In genomic region chr8:123476911-123477736, GRCm38 (mm10) we compare ENCODE assay signal across 8 mouse cellular contexts. TPM values are rescaled to one million over a fixed set of nuclear protein-coding genes. Genes with fewer than 3 reads are reported as not detected.
A peak's percentile ranks its signal among the peaks of the same experiment; 100 is the strongest.
DNase-seq lines count a peak whose midpoint lies in the region; ATAC-seq and TF ChIP-seq lines count a peak whose summit lies in the region.

No protein-coding gene starts in this region.

- TF ChIP-seq CTCF in heart, postnatal 0 days (IDR thresholded peaks at IDR 0.05; ENCODE audit: low read depth): no peak
- no peak for TF ChIP-seq CTCF in liver, embryonic 14.5 days (IDR thresholded peaks at IDR 0.05; ENCODE audit: low read depth)

- TF ChIP-seq EP300 in heart, postnatal 0 days (IDR thresholded peaks at IDR 0.05; ENCODE audit: low read depth): no peak
- no peak for TF ChIP-seq EP300 in liver, embryonic 14.5 days (IDR thresholded peaks at IDR 0.05; ENCODE audit: low read depth)

- 10% methylated on average over 34 of the region's 34 CpGs for WGBS in heart, postnatal 0 days
- 9% methylated on average over 34 of the region's 34 CpGs for WGBS in liver, embryonic 14.5 days (ENCODE audit: insufficient replicate concordance)
- WGBS in neural tube, embryonic 13.5 days: 7% methylated on average over 34 of the region's 34 CpGs

- H3K4me2 ChIP-seq in heart, postnatal 0 days (ENCODE audit: low read depth, low read length): peak overlapping the region; percentile 77
- H3K4me2 ChIP-seq in liver, embryonic 14.5 days (ENCODE audit: low read depth): peak overlapping the region; percentile 79
- peak overlapping the region; percentile 69 for H3K4me2 ChIP-seq in neural tube, embryonic 13.5 days

- ATAC-seq in cerebellum, adult (ENCODE audit: insufficient number of reproducible peaks, low FRiP score, low TSS enrichment): 0 out of 2 replicates have a peak, but pooled peaks have one; percentile 23
- ATAC-seq in heart, postnatal 0 days (ENCODE audit: insufficient read depth, low read depth): peak; percentile 21
- ATAC-seq in liver, embryonic 14.5 days (ENCODE audit: insufficient read depth): peak; percentile 22; the same call in 1 of the 2 replicates
- peak; percentile 46; the same call in 1 of the 2 replicates for ATAC-seq in neural tube, embryonic 13.5 days (ENCODE audit: low read depth)
- ATAC-seq in monocyte, adult 5-6 weeks (replicated peaks; ENCODE audit: insufficient number of reproducible peaks, low FRiP score, low TSS enrichment, poor library complexity, severe bottlenecking): no peak

- H3K9me3 ChIP-seq in heart, postnatal 0 days (replicated peaks; ENCODE audit: control insufficient read depth, low read length): no peaks in the 10 kb centered on the region
- no peaks in the 10 kb centered on the region for H3K9me3 ChIP-seq in liver, embryonic 14.5 days (ENCODE audit: control insufficient read depth, low read length)
- no peaks in the 10 kb centered on the region for H3K9me3 ChIP-seq in neural tube, embryonic 13.5 days

- H3K4me3 ChIP-seq in heart, postnatal 0 days (ENCODE audit: low read depth, low read length): peak overlapping the region; percentile 81
- peak overlapping the region; percentile 78 to 85 for H3K4me3 ChIP-seq in liver, embryonic 14.5 days (ENCODE audit: insufficient read depth in 1 of 2, low read depth in 2 of 2, low read length in 2 of 2)
- peak overlapping the region; percentile 77 for H3K4me3 ChIP-seq in neural tube, embryonic 13.5 days

- peak overlapping the region; percentile 79; the same call in 1 of the 2 replicates for H3K27ac ChIP-seq in heart, postnatal 0 days (ENCODE audit: low read depth)
- peak overlapping the region; percentile 50 for H3K27ac ChIP-seq in liver, embryonic 14.5 days
- H3K27ac ChIP-seq in neural tube, embryonic 13.5 days (replicated peaks): peak overlapping the region; percentile 96

- H3K9ac ChIP-seq in heart, postnatal 0 days (replicated peaks; ENCODE audit: low read depth, low read length): peak overlapping the region; percentile 63
- peak overlapping the region; percentile 80 for H3K9ac ChIP-seq in liver, embryonic 14.5 days (replicated peaks)
- H3K9ac ChIP-seq in neural tube, embryonic 13.5 days: peak overlapping the region; percentile 81

- no peak for DNase-seq in cerebellum, adult 9-10 months
- DNase-seq in 3134 (ENCODE audit: extremely low read depth, insufficient read length, low spot score): peak; percentile 45
- DNase-seq in cerebellum, postnatal 14 days: peak; percentile 30 to 39
- DNase-seq in heart, postnatal 0 days (ENCODE audit: low spot score): no peak
- DNase-seq in liver, embryonic 14.5 days (ENCODE audit: low read depth in 3 of 3, low spot score in 3 of 3): peak in 2 of 3 experiments; percentile 10 to 24

- peaks cover 18% of the 10 kb centered on the region for H3K36me3 ChIP-seq in heart, postnatal 0 days (replicated peaks; ENCODE audit: control insufficient read depth, insufficient read depth, low read length)
- peaks cover 7% of the 10 kb centered on the region for H3K36me3 ChIP-seq in liver, embryonic 14.5 days (replicated peaks; ENCODE audit: control insufficient read depth, insufficient read depth, low read depth)
- H3K36me3 ChIP-seq in neural tube, embryonic 13.5 days: peaks cover 21% of the 10 kb centered on the region

- no peaks in the 10 kb centered on the region for H3K27me3 ChIP-seq in heart, postnatal 0 days (ENCODE audit: control insufficient read depth, insufficient read depth, low read length)
- no peaks in the 10 kb centered on the region for H3K27me3 ChIP-seq in liver, embryonic 14.5 days (ENCODE audit: control insufficient read depth, insufficient read depth, low read length)
- H3K27me3 ChIP-seq in neural tube, embryonic 13.5 days: no peaks in the 10 kb centered on the region; the same call in 1 of the 2 replicates

- peaks cover 12% of the 10 kb centered on the region for H3K4me1 ChIP-seq in heart, postnatal 0 days (ENCODE audit: control insufficient read depth, insufficient read depth)
- H3K4me1 ChIP-seq in liver, embryonic 14.5 days (replicated peaks; ENCODE audit: control insufficient read depth in 2 of 2, insufficient read depth in 2 of 2, low read length in 1 of 2): peaks cover 15 to 21% of the 10 kb centered on the region in 2 experiments
- H3K4me1 ChIP-seq in neural tube, embryonic 13.5 days (replicated peaks): peaks cover 22% of the 10 kb centered on the region

RNA-seq across cellular contexts. Expression of gene Afg3l1, which starts 0.6 kb away (rescaled TPM):
- total RNA-seq in heart, postnatal 0 days (2014; rRNA removed; ENCODE audit: low replicate concordance): 16.7 and 31.6 TPM in 2 replicates
- polyA plus RNA-seq in heart, postnatal 0 days (2015; fragmentation: Nextera tagmentation; extraction: Ambion mirVana): 39.9 and 41.2 TPM in 2 replicates
- polyA plus RNA-seq in liver, embryonic 14.5 days (2012; rRNA removed): 11.0 and 12.6 TPM in 2 replicates
- 13.4 and 13.5 TPM in 2 replicates for polyA plus RNA-seq in liver, embryonic 14.5 days (2014; fragmentation: Nextera tagmentation; extraction: Ambion mirVana)
- polyA plus RNA-seq in neural tube, embryonic 13.5 days (2015; fragmentation: Nextera tagmentation; extraction: Ambion mirVana): 50.8 and 54.0 TPM in 2 replicates
- 11.3 to 24.6 TPM (median 14.3 TPM) in 3 replicates for total RNA-seq in monocyte, adult 5-6 weeks (2017)

RNA-seq across cellular contexts. Expression of gene Dbndd1, which starts 38.1 kb away (rescaled TPM):
- total RNA-seq in heart, postnatal 0 days (2014; rRNA removed; ENCODE audit: low replicate concordance): 0.73 TPM in 1 of 2 replicates, not detected in the other
- polyA plus RNA-seq in heart, postnatal 0 days (2015; fragmentation: Nextera tagmentation; extraction: Ambion mirVana): 0.18 and 0.38 TPM in 2 replicates
- polyA plus RNA-seq in liver, embryonic 14.5 days (2012; rRNA removed): 0.03 and 0.15 TPM in 2 replicates
- 0.15 TPM in 1 of 2 replicates, not detected in the other for polyA plus RNA-seq in liver, embryonic 14.5 days (2014; fragmentation: Nextera tagmentation; extraction: Ambion mirVana)
- 68.6 and 84.2 TPM in 2 replicates for polyA plus RNA-seq in neural tube, embryonic 13.5 days (2015; fragmentation: Nextera tagmentation; extraction: Ambion mirVana)
- 0.64 TPM in 1 of 3 replicates, not detected in the others for total RNA-seq in monocyte, adult 5-6 weeks (2017)

RNA-seq across cellular contexts. Expression of gene Gas8, which starts 41.5 kb away (rescaled TPM):
- total RNA-seq in heart, postnatal 0 days (2014; rRNA removed; ENCODE audit: low replicate concordance): 0.76 and 1.8 TPM in 2 replicates
- polyA plus RNA-seq in heart, postnatal 0 days (2015; fragmentation: Nextera tagmentation; extraction: Ambion mirVana): 7.1 and 7.7 TPM in 2 replicates
- 1.8 and 3.4 TPM in 2 replicates for polyA plus RNA-seq in liver, embryonic 14.5 days (2012; rRNA removed)
- 2.3 and 3.5 TPM in 2 replicates for polyA plus RNA-seq in liver, embryonic 14.5 days (2014; fragmentation: Nextera tagmentation; extraction: Ambion mirVana)
- 41.1 and 45.8 TPM in 2 replicates for polyA plus RNA-seq in neural tube, embryonic 13.5 days (2015; fragmentation: Nextera tagmentation; extraction: Ambion mirVana)
- 4.2 to 6.7 TPM (median 5.1 TPM) in 3 replicates for total RNA-seq in monocyte, adult 5-6 weeks (2017)

RNA-seq across cellular contexts. Expression of gene Def8, which starts 53.8 kb away (rescaled TPM):
- 35.6 and 91.5 TPM in 2 replicates for total RNA-seq in heart, postnatal 0 days (2014; rRNA removed; ENCODE audit: low replicate concordance)
- polyA plus RNA-seq in heart, postnatal 0 days (2015; fragmentation: Nextera tagmentation; extraction: Ambion mirVana): 28.3 and 30.9 TPM in 2 replicates
- 7.1 and 8.0 TPM in 2 replicates for polyA plus RNA-seq in liver, embryonic 14.5 days (2012; rRNA removed)
- 10.5 and 12.6 TPM in 2 replicates for polyA plus RNA-seq in liver, embryonic 14.5 days (2014; fragmentation: Nextera tagmentation; extraction: Ambion mirVana)
- 43.3 and 44.5 TPM in 2 replicates for polyA plus RNA-seq in neural tube, embryonic 13.5 days (2015; fragmentation: Nextera tagmentation; extraction: Ambion mirVana)
- 9.1 to 9.7 TPM (median 9.4 TPM) in 3 replicates for total RNA-seq in monocyte, adult 5-6 weeks (2017)

Comparison
In these comparisons a context has a peak if more than half of its experiments do, and no peak if none do; other contexts are left out.
1. DNase-seq: peak in 3134 (single experiment), cerebellum, postnatal 14 days (2 of 2) and liver, embryonic 14.5 days (2 of 3); none in cerebellum, adult 9-10 months (single experiment) and heart, postnatal 0 days (single experiment).
2. RNA of gene Dbndd1, which starts 38.1 kb away (polyA plus RNA-seq): 68.6 to 84.2 TPM in neural tube, embryonic 13.5 days; 0.18 to 0.38 TPM in heart, postnatal 0 days and 0.03 to 0.15 TPM in liver, embryonic 14.5 days; every median in the first group is over 10 times any median in the second.
3. Peak in every context shown above with its lines, with median percentiles within 50 percentile points of each other: H3K27ac ChIP-seq, H3K4me2 ChIP-seq, H3K4me3 ChIP-seq and H3K9ac ChIP-seq.